Mouse (Mus musculus) layer of hippocampus, postnatal 25 days (tissue): ENCODE measurements around the gene Ugt2b38. TPM values are rescaled to one million over a fixed set of nuclear protein-coding genes. Genes with fewer than 3 reads are reported as not detected.
"Not testable (repeated sequence)": the region's sequence is repeated elsewhere in the genome, so short reads cannot be mapped to it uniquely, and the experiment has no call there.

ENCODE experiments used
- DNase-seq, 2 experiments: peaks; one replicate each; pipeline ENCODE4 v3.0.0; 2022; ENCODE audit warnings: mixed read lengths in 2 of 2, low spot score in 1 of 2; ENCODE audit errors: extremely low spot score in 1 of 2
- total RNA-seq, 2 experiments: library from RNA; stranded (reverse); gene quantifications; 2 replicates each; pipeline ENCODE4 v1.2.3; 2021

Gene Ugt2b38
- total RNA-seq, result not detected

- DNase-seq, result not testable (repeated sequence)
These were observed at the start of gene Ugt2b38 for GRCm38 (mm10) chr5:87424041-87424440. TSS of gene Ugt2b38 (minus strand) at chr5:87424203.

- no peak for DNase-seq
These were observed 34.8 kb upstream of the Ugt2b38 start for GRCm38 (mm10) chr5:87458810-87459209.

GRCm38 (mm10) chr5:87457701-87458100 lies 33.7 kb upstream of the Ugt2b38 start:
- no peak for DNase-seq

- no peak for DNase-seq
These were observed 32.3 kb upstream of the Ugt2b38 start for GRCm38 (mm10) chr5:87456216-87456850.

- DNase-seq, result no peak
These were observed 31.5 kb upstream of the Ugt2b38 start for GRCm38 (mm10) chr5:87455519-87455918.

GRCm38 (mm10) chr5:87452514-87452913 lies 28.5 kb upstream of the Ugt2b38 start:
- DNase-seq, result not testable (repeated sequence)

- no peak for DNase-seq
These were observed 12.3 kb upstream of the Ugt2b38 start for GRCm38 (mm10) chr5:87436264-87436663.

- no peak for DNase-seq
These were observed 1.7 kb upstream of the Ugt2b38 start for GRCm38 (mm10) chr5:87425676-87426075.

- no peak for DNase-seq
These were observed 27.0 kb downstream of the Ugt2b38 start for GRCm38 (mm10) chr5:87396968-87397367.

- DNase-seq, result no peak
These were observed 33.2 kb downstream of the Ugt2b38 start for GRCm38 (mm10) chr5:87390818-87391217.

GRCm38 (mm10) chr5:87380234-87380633 lies 43.8 kb downstream of the Ugt2b38 start:
- no peak for DNase-seq

- DNase-seq, result no peak
These were observed 44.2 kb downstream of the Ugt2b38 start for GRCm38 (mm10) chr5:87379825-87380224.

- DNase-seq, result no peak
These were observed 48.1 kb downstream of the Ugt2b38 start for GRCm38 (mm10) chr5:87375874-87376383.

GRCm38 (mm10) chr5:87373502-87373863 lies 50.5 kb downstream of the Ugt2b38 start:
- no peak for DNase-seq

GRCm38 (mm10) chr5:87372788-87373501 lies 51.1 kb downstream of the Ugt2b38 start:
- not testable (repeated sequence) for DNase-seq

Other genes with a start within 250 kb of the Ugt2b38 start
- not detected for gene Ugt2b37, start 169.4 kb downstream of the Ugt2b38 start, total RNA-seq
- gene Ugt2a3, start 87.0 kb downstream of the Ugt2b38 start, total RNA-seq, result not detected
- not detected for gene Ugt2a2, start 58.1 kb upstream of the Ugt2b38 start, total RNA-seq
- not detected for gene Gm43638, start 62.6 kb upstream of the Ugt2b38 start, total RNA-seq
- gene Ugt2a1, start 66.7 kb upstream of the Ugt2b38 start, total RNA-seq, result not detected
- not detected for gene Sult1b1, start 114.0 kb upstream of the Ugt2b38 start, total RNA-seq
- not detected for gene Sult1d1, start 144.8 kb upstream of the Ugt2b38 start, total RNA-seq
- not detected for gene Sult1e1, start 167.4 kb upstream of the Ugt2b38 start, total RNA-seq
- not detected for gene Csn1s1, start 242.0 kb upstream of the Ugt2b38 start, total RNA-seq